Mouse (Mus musculus) heart, adult 8-10 months (tissue): ENCODE results near the gene Vmn1r169. TPM values are rescaled to one million over a fixed set of nuclear protein-coding genes. Genes with fewer than 3 reads are reported as not detected.
"Not testable (repeated sequence)": the region's sequence is repeated elsewhere in the genome, so short reads cannot be mapped to it uniquely, and the experiment has no call there.

Source experiments
- DNase-seq: peaks from one replicate; pipeline ENCODE4 v3.0.0; 2022; ENCODE audit warnings: low spot score
- total RNA-seq, 4 experiments: library from RNA; stranded (reverse); gene quantifications; 2 replicates each; pipeline ENCODE4 v1.2.4; 2022

Vmn1r169 gene
- not detected for total RNA-seq

DNA sequence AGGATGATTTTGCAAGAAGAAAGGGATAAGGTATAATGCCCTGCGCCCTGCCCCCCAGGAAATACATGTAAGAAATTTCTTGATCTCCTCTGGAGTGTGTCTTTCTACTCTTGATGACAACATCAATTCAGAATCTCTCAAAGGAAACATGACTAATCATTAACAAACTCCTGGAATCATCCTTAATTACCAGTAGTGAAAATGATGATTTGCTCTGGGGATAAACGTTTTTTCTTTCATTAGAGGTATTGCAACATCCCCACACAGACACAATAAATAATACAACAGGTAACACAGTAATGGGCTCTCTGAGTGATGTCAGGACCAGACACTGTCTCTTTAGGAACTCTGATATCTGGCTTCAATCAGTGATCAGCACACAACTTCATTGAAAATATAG, at the start of gene Vmn1r169:
Vmn1r169 (plus strand) TSS at position 301 of the 400 bp plus-strand sequence.
- DNase-seq: not testable (repeated sequence)

DNA sequence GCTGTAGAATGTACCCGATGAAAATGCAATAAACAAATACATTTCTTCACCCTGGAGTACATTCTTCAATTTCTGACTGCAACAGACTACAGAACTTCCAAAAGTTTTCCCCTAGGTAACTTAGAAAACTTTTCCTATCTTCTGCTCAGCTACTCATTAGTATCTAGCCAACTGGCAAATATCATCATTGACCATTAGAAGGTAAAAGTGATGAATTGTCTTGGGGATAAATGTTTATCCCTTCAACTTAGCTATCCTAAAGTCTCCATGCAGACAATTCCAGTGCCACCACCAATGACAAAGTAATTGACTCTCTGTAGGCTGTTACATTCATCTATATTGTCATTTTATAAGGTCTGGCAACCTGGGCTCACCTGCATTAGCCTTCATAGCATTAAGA, 35.9 kb upstream of the Vmn1r169 start, which contains the start of gene Vmn1r168:
Vmn1r168 (plus strand) TSS at position 301 of the 400 bp plus-strand sequence.
- DNase-seq: not testable (repeated sequence)

DNA sequence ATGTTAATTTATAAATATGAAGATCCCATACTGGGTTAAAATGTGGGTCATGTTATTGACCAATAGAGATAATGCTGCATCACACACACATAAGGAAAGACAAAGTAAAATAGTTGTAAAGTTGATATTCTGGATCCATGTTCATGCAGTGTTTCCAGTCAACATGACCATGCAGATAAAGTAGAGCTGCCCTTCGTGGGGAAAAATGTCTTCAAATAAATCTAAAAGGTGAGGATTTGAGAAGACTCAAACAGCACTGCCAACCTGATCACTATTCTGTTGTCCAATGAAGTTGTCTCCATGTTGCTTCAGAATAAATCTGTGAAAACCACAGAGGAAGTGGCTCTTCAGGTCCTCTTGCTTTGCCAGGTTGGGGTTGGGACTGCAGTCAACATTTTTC, 30.5 kb downstream of the Vmn1r169 start, which contains the start of gene Vmn1r170:
Vmn1r170 (plus strand) TSS at position 301 of the 400 bp plus-strand sequence.
- not testable (repeated sequence) for DNase-seq

Other genes with a start within 250 kb of the Vmn1r169 start
- under 1 TPM in 1 of 4 experiments, not detected in 3; 0.11 TPM for gene Nlrp5, start 189.6 kb upstream of the Vmn1r169 start, total RNA-seq
- not detected for gene Vmn1r167, start 68.3 kb upstream of the Vmn1r169 start, total RNA-seq
- gene Vmn1r168, start 35.8 kb upstream of the Vmn1r169 start, total RNA-seq: not detected
- not detected for gene Vmn1r170, start 30.6 kb downstream of the Vmn1r169 start, total RNA-seq
- gene Vmn1r171, start 55.2 kb downstream of the Vmn1r169 start, total RNA-seq: not detected
- not detected for gene Vmn1r172, start 82.8 kb downstream of the Vmn1r169 start, total RNA-seq
- gene Vmn1r173, start 125.2 kb downstream of the Vmn1r169 start, total RNA-seq: not detected
- not detected for gene Vmn1r174, start 176.7 kb downstream of the Vmn1r169 start, total RNA-seq
- not detected for gene Vmn1r175, start 235.1 kb downstream of the Vmn1r169 start, total RNA-seq